Mouse (Mus musculus) testis, postnatal 10 days (tissue): ENCODE data around the gene Zfp865.
"Not testable (repeated sequence)": the region's sequence is repeated elsewhere in the genome, so short reads cannot be mapped to it uniquely, and the experiment has no call there.

Experiments
- DNase-seq: peaks from one replicate; pipeline ENCODE4 v3.0.0; 2021; ENCODE audit warnings: low spot score

Gene Zfp865

DNA sequence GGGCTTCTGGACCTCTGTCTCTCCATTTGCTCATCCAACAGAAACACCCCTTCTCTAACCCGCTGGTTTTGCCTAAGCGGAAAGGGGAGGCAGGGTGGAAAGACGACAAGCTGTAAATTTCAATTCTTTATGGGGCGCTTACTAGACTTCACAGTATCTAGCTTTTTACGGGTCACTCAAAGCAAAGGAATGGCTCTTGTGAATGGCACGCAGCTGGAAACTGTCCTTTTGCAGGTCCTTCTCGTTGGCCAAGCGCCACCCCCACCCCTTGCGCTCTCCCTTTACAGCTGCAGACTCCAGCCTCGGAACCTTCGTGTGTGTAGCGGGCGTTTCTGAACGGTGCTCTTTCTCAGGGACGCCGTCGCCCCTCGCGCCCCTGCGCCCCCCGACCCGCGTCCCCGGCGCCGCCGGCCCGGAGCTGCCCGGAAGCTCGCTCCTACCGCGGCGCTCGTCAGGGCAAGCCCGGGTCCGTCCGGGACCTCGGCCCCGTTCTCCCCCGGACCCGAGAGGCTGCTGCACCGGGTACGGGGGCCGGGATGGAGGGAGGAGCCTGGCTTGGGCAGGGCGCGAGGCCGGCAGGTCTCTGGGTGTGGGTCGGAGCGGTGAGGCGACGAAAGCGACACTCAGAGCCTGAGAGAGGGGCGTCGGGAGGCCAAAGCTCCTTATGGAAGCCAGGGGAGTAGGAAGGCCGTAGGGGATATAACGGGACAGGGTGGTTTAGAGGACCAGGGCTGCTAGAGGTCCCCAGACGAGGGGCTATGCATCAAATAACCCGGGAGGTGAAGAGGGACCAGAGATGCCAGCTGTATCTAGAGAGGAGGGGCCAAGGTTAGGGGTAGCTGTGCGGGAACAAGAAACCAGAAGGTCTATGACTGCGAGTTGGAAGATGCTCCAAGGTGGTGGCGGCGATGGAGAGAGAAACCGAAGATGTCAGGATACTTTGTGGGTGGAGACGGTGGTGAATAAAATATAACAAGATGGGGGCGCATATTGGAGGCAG is 31.3 kb downstream of the Zfp865 start, which contains the start of gene Zfp580:
Gene Zfp580 (plus strand): TSS at position 346 of the 1,000 bp plus-strand sequence.
- peak; percentile 85 for DNase-seq

DNA sequence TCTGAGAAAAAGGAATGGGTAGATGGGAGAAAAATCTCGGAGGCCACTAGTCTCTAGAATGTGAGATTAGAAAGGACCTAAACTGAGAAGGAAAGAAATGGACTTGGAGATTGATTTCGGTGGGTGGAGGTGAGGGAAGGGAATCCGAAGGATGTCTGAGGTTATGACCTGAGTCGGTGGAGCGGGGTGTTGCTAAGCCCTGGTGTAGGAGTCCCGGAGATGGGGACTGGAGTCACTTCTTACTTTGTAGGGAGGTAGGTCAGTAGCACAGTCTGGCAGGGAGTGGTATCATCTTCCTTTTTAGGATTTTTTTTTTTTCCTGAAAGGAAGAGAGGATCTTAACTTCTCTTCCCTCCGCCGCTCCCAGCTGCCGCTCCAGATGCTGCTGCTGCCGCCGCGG is 32.3 kb downstream of the Zfp865 start:
- no peak for DNase-seq

DNA sequence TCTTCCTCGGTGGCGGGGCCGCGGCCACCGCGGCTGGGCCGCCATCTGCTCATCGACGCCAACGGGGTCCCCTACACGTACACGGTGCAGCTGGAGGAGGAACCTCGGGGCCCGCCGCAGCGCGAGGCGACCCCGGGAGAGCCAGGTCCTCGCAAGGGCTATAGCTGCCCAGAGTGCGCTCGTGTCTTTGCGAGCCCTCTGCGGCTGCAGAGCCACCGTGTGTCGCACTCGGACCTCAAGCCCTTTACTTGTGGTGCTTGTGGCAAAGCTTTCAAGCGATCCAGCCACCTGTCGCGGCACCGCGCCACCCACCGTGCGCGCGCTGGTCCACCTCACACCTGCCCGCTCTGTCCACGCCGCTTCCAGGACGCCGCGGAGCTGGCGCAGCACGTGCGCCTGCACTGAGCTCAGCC is 32.8 kb downstream of the Zfp865 start:
- DNase-seq: peak; percentile 54

DNA sequence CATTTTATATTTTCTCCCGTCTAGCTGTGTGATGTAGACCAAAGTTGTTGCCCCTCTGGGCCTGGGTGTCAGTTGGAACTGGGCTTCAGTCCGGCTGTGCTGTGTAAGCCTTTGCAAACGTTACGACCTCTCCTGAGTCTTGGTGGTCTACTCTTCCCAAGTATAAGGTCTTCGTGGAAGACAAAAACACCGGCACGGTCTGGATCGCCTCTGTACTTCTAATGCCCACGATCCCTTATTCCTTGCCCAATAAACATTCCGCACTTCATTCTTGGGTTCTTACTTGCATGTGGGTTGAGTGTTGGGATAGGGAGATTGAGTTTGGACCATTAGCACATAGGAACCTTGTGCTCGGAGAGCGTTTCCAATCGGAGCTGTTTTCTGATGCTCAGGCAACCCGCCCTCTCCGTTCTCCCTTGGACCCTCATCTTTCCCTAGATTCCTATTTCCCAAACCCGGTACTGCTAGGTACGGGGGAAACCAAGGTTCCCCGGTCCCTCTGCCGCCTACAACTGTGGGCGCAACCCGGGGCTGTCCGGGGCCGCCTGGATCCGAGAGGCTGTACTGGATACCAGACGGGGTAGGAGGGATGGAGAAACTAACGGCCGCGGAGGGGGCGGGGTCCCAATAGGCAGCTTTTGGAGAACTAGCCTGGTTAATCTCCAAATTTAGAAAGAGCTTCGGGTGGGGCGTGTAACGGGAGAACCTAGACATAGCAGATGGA is 33.4 kb downstream of the Zfp865 start:
- DNase-seq: peak; percentile 60

DNA sequence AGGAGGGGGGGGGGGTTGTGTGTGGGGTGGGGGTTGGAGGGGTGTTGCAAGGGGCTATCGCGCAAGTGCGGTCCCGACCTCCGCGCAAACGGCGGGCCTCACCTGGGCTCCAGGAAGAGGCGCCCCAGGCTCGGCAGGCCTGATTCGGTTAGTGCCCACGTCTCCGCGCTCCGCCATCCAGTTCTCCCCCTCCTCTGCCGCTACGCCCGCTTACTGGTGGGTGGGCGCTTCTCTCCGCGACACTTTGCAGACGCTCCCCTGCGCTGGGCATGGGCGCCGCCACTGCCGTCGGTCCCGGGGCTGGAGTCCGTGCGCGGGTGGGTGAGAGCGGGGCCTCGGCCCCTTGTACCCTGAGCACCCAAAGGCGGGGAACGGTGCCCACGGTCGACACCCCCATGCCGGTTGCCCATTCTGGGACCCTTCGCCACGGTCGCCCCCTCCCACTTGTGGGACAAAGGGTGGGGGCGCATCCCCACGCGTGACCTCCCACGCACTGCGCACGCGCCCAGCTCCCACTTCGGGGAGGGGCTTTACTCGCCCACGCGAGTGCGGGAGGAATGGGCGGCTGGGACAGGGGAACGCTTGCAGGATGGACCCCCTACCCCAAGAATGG is 36.6 kb downstream of the Zfp865 start:
- peak; percentile 65 for DNase-seq

DNA sequence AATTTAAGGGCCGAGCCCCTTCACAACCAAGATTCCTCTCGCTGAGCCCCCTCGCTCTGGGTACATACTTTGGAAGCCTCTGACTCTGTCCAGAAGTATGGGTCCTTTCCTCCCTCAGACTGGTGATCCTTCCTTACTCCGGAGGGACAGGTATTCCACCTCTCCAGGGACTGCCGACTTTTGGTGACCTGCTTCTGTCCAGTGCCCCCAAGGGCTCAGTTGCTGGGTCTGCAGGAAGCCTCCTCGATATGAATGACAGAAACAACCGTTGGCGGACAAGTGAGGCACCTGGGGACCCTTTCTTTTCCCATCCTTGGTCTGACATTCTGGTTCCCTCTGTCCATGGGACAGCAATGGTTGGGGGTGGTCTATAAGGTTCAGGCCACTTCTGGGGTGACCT is 37.2 kb downstream of the Zfp865 start:
- DNase-seq: no peak

DNA sequence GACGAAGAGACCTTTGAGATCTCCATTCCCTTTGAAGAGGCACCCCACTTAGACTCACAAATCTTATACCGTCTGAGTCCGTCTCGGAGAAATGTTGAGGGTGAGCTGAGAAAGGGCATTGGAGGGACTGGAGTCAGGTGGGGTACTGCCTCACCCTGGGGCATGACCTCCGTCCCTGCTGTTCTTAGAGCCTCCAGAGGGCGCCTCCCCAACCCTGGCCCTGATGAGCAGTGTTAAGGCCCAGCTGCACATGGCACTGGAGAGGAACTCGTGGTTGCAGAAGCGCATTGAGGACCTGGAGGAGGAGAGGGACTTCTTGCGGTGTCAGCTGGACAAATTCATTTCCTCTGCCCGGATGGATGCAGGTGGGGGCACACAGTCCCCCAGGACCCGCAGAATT is 37.6 kb downstream of the Zfp865 start:
- no peak for DNase-seq

DNA sequence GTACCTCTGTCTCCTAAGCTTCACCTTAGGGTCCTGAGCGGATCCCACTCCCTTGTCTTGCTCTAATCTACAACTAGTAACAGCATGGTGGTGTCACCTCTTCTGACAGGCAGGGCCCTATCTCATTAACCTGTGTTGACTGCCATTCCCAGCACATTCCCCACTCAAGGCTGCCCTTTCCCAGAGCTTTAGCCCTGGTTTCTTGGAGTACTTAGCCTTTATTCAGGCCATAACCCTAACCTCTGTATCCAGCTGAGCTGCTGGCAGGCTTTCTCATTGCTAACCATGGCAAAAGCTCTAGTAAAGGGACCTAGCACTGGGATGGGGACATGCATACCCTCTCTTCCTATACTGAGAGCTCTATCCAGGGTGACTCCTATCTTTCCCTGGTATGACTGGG is 38.5 kb downstream of the Zfp865 start:
- no peak for DNase-seq

DNA sequence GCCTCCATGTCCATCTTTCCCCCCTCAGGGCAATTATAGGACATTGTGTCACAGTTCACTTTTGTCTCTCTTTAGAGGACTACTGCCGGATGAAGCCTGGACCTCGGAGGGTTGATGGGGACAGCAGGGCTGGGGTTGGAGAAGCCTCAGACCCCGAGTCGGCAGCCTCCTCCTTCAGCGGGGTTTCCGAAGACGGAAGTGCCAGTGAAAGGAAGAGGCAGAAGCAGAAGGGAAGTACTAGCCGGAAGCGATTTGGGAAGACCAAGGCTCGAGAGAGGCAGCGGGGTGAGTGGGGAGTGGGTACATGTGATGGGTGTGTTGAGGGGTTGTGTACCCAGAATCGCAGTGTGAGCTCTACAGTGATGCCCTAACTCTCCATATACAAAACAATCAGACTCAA is 39.2 kb downstream of the Zfp865 start:
- no peak for DNase-seq

DNA sequence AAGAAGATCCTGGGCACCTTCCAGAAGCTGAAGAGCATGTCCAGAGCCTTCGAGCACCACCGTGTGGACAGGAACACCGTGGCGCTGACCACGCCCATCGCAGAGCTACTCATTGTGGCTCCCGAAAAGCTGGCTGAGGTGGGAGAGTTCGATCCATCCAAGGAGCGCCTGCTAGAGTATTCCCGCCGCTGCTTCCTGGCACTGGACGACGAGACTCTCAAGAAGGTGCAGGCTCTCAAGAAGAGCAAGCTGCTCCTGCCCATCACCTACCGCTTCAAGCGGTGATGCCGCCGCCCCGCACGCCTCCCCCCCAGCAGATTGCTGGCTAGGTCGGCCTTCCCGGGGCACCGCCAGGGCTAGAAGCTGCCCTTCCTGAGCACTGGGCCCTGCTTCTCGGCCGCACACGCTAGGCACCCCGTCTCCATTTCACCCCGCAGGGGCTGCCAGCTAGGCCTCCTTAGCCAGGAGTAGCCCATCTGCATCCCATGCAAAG is 40.1 kb downstream of the Zfp865 start:
- peak; percentile 90 for DNase-seq

DNA sequence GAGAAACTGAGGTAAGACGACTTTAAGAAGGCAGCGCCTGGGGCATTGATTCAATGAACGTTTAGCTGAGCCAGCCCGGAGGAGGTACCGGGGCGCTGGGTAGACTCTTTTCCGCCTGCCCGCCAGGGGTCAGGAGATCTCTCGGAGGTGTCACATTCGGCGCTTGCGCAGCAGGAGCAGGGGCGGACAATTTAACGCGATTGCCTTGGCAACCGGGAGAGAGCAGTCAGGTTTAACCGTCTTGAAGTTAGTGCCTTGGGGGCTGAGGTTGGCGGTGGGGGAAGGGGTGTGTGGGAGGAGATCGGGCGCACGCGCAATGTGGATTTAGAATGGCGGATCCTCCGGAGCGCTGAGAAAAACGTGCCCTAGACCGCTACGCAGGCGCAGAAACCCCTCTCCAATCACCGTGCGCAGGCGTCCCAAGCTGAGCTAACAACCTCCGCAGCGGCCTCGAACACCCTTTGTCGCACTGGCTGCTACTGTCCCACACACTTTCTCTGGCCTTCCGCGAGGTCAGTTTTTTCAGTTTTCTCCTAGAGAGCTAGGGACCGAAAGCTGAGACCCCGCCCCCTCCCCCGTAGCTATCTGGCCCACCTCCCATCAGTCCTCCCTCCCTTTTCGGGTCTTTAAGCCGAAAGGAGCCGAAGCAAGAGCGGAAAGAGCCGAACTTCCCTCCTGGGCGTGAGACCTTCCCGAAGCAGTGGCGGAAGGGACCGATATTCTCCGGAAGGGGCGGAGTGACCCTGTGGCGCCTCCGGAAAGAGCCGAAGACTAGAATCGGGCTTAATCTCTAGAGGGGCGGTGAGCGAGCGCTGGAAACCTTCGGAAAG is 41.0 kb downstream of the Zfp865 start:
- DNase-seq: peak; percentile 99

DNA sequence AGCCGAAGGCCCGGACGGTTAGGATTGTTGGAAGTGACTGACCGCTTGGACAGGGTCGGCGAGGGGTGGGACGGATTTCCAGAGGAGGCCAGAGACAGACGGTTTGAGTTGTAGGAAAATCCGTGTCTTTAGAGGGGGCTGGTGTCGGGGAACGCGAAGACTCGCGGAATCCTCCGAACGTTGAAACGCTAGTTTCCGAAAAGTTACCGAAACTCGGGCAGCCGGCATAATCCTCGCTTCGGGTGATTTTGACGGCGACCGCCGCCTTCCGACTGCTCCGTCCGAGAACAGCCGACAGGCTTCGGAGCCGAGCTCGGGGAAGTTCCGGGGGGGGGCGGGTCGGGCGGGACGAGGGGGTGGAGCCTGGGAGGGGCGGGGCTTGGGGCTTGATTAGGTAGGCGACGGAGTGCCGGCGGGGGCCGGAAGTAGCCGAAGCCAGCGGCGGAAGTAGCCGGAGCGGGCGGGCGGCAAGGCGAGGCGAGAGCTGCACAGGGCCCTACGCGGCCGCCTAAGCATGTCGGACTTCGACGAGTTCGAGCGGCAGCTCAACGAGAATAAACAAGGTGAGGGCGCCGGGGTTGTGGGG is 41.7 kb downstream of the Zfp865 start, which contains the start of gene U2af2:
Gene U2af2 (plus strand): TSS at position 370 of the 586 bp plus-strand sequence.
- peak; percentile 99 for DNase-seq

DNA sequence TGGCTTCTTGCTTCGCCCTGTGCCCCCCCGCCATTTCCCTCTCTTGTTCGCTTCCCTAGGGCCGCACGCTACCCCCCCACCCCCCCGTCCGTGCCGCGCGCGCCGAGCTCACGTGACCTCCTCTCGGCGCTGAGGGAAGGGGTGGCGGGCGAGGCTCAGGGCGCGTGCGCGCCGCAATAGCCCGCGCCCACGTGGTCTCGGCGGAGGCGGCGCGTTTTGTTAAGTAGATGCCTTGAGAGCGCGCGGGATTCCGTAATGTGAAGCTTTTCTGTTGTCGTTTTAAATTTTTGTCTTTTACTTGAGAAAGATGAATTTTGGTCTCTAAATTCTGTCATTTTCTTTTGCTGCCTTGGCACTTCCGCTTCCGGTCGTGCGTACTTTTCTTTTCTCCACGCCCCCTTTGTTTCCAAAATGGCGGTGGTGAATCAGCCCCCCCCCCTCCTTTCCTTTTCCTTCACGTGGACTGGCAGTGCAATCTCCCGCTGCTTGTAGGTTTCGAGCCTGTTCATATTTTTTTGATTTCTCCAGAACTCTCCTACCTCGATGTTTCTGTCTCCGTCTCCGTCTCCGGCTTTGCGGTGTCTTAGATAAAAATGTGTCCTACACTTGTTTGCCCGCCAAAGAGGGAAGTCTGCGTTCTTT is 42.3 kb downstream of the Zfp865 start:
- peak; percentile 74 for DNase-seq

DNA sequence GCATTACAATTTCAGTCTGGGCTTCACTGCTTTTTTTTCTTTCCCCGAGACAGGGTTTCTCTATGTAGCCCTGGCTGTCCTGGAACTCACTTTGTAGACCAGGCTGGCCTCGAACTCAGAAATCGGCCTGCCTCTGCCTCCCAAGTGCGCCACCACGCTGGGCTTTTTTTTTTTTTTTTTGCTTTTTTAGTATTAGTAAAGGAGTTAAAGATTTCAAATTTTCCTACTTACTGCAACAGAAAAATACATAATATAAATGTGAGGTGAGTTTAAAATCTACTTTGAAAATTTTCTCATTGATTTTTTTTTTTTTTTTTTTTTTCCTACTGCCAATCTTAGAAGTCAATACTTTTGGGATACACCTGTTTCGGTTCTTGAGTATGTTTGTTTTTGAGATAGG is 44.7 kb downstream of the Zfp865 start:
- DNase-seq: no peak

DNA sequence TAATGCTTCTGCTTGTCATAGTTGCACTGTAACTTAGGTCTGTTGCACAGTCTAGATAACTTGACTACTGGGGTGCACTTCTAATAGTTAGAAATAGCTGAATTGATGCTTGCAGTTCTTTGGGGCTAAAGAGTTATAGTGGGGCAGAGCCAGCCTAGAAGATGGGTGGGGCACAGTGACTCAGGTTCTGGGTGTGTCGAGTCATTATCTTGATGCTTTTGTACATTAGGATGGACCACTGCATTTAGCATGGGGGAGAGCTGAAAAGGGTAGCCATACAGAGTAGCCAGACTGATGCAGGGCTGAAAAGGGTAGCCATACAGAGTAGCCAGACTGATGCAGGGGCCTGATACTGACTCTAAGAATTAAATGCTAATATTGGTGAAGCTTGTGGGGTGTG is 53.4 kb downstream of the Zfp865 start:
- DNase-seq: no peak

DNA sequence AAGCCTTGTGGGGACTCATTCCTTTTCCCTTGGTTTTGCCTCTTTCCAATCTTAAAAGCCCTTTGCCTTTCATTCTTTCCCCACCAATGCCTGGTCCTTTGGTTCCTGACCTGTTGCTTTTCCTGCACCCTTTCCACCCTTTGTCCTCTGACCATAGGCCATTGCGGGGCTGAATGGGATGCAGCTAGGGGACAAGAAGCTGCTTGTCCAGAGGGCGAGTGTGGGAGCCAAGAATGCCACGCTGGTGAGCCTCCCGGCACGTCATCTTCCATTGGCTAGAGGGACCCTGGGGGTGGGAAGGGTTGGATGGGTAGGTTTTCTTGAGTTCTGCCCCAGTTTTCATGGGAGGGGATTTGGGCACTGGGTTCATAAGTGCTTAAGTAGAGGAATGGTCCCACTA is 54.8 kb downstream of the Zfp865 start:
- no peak for DNase-seq

DNA sequence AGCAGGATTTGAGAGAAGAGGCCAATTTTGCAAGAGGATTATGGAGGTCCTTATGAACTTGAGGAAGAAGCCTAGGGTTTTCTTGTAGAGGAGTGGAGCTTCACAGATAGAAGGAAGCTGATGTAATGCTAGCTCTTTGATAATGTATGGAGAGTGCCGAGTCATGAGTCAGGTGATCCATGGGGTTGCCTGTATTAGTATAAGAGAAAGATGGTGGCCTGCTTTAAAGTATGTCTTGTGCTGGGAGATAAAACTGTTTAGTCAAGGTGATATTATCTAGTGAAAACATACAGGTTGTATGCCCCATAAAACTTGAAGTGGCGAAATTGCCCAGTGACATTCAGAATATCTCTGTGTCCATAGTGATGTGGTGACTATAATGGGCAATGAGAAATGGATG is 56.8 kb downstream of the Zfp865 start:
- DNase-seq: no peak

DNA sequence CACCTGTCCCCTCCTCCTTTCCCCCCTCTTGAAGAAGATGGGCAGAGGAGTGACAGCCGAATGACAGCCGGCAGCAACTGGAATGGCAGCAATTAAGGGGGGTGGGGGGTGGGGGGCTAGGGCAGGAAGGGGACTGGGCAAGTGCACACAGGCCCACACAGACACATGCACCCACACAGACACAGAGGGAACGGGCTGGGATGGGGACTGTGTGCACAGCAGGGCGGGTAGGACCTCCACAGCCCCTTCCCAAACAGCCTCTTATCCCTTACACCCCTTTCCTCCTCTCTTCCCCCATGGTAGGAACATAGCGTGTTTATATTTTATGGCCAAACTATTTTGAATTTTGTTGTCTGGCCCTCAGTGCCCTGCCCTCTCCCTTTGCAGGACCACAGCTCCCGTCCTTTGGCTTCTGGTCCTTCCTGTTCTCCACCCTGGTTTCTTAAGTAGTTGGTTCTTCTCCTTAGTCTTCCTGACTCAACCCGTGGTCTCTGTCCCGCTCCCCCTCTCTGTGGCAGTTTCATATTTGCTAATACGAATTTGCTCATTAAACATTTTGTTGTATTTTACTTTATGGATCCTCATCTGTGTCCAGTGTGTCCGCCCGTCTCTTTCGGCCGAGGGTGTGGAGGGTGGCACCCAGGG is 59.3 kb downstream of the Zfp865 start:
- DNase-seq: not testable (repeated sequence)

DNA sequence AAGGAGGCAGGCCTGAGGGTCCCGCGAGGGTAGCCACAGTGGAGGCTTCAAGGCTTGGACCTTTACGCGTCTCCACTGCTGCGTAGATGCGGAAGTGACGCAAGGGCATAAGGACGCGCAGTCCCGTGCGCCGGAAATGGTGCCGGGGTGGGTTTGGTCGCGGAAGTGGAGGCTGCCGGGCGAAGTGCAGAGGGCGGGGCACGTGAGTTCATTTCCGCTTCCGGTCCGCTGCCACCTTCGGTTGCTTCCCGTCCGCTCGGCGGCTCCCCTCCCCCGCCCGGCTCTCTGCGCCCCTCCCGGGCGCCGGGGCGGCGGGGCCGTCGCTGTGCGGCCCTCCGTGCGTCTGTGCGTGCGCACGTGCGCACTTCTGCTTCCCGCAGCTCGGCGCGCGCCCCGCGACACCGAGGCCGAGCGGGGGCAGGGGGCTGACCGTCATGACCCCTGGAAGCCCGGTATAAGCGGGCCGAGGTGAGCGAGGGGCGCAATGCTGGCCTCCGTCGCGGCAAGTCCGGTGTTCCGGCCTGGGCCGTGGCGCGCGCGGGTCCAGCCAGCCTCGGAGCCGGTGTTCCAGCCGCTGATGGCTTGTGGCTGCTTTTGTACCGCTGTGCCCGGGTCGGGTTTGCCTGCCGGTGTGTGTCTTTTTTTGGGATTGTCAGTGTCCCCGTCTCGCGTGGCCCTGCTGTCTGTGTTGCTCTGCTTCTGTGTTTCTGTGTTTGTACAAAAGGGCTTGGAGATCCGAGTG is 60.0 kb downstream of the Zfp865 start, which contains the start of gene Epn1:
Gene Epn1 (plus strand): TSS at position 226 of the 742 bp plus-strand sequence.
- DNase-seq: peak; percentile 96
